Mouse (Mus musculus) kidney, embryonic 15.5 days (tissue): Measurements from ENCODE around the gene Eif2b4. TPM values are rescaled to one million over a fixed set of nuclear protein-coding genes. Genes with fewer than 3 reads are reported as not detected.
A peak's percentile ranks its signal among the peaks of the same experiment; 100 is the strongest.
"Not testable (repeated sequence)": the region's sequence is repeated elsewhere in the genome, so short reads cannot be mapped to it uniquely, and the experiment has no call there.

Experiments used
- ATAC-seq: fragments of 200-750 bp; cut with Nextera tagmentation; replicated peaks from 2 replicates; pipeline ENCODE4 v1.8.0; 2017; ENCODE audit warnings: moderate TSS enrichment; ENCODE audit not compliant: low FRiP score
- H3K27ac ChIP-seq: fragments of 300-500 bp; sonication (generic); 2 replicates; pipeline ENCODE4 v1.5.1; 2015; ENCODE audit warnings: mild to moderate bottlenecking, inconsistent platforms
- H3K27me3 ChIP-seq: fragments of 300-500 bp; sonication (generic); 2 replicates; pipeline ENCODE4 v1.6.1; 2015; ENCODE audit warnings: inconsistent platforms
- H3K36me3 ChIP-seq: fragments of 300-500 bp; sonication (generic); 2 replicates; pipeline ENCODE4 v1.6.1; 2015; ENCODE audit warnings: inconsistent platforms
- H3K4me1 ChIP-seq: fragments of 300-500 bp; sonication (generic); 2 replicates; pipeline ENCODE4 v1.6.1; 2015; ENCODE audit warnings: inconsistent platforms
- H3K4me2 ChIP-seq: fragments of 300-500 bp; sonication (generic); 2 replicates; pipeline ENCODE4 v1.6.1; 2015; ENCODE audit warnings: moderate library complexity, mild to moderate bottlenecking, inconsistent platforms
- H3K4me3 ChIP-seq: fragments of 300-500 bp; sonication (generic); replicated peaks from 2 replicates; pipeline ENCODE4 v1.5.1; 2015; ENCODE audit warnings: mild to moderate bottlenecking, inconsistent platforms
- H3K9ac ChIP-seq: fragments of 300-500 bp; sonication (generic); 2 replicates; pipeline ENCODE4 v1.6.1; 2015; ENCODE audit warnings: mild to moderate bottlenecking, inconsistent platforms
- H3K9me3 ChIP-seq: fragments of 300-500 bp; sonication (generic); replicated peaks from 2 replicates; pipeline ENCODE4 v1.6.1; 2016; ENCODE audit warnings: inconsistent platforms
- WGBS: fragments of 180-500 bp; shearing (Covaris S2); methylation state at CpG from one replicate; pipeline ENCODE4 v1.1.7; 2015; ENCODE audit warnings: mixed read lengths; 5-methylcytosine and 5-hydroxymethylcytosine counted together
- polyA plus RNA-seq: library from polyadenylated mRNA; unstranded; fragments of >200 nt; fragmentation: Nextera tagmentation; extraction: Ambion mirVana; gene quantifications from 2 replicates; pipeline ENCODE4 v1.2.1, GENCODE M21; 2015

Gene Eif2b4
- polyA plus RNA-seq, 1 experiment from 2014 or later = 64.9 TPM

DNA sequence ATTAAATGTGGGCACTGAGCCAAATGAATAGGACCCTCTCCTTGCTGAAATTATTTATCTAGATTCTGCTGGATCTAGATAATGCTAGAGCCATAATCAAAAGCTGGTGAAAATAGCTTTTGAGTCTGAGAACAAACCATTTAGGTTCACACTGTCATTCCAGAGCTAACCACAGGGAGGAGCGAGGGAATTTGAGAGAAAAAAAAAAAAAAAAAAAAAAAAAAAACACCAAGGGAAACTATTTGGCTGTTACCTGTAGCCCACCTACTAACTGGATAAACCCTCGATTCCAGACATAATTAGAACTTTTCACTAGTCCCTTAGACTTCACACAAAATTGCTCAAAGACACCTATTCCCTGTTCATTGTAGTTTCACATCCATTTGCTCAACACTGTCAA is 25.8 kb upstream of the Eif2b4 start:
- Histone ChIP-seq H3K4me2 (peak overlapping the region; percentile 84), H3K36me3 (no peaks in the 10 kb centered on the region), H3K4me3 (peak overlapping the region; percentile 99), H3K4me1 (peaks cover 17% of the 10 kb centered on the region), H3K9me3 (no peaks in the 10 kb centered on the region), H3K9ac (0 out of 2 replicates have a peak overlapping the region, but pooled peaks have one; percentile 31), H3K27ac (no peak overlapping the region), H3K27me3 (no peaks in the 10 kb centered on the region)
- 5% methylated on average over 2 of the region's 2 CpGs for WGBS
- no peak for ATAC-seq

DNA sequence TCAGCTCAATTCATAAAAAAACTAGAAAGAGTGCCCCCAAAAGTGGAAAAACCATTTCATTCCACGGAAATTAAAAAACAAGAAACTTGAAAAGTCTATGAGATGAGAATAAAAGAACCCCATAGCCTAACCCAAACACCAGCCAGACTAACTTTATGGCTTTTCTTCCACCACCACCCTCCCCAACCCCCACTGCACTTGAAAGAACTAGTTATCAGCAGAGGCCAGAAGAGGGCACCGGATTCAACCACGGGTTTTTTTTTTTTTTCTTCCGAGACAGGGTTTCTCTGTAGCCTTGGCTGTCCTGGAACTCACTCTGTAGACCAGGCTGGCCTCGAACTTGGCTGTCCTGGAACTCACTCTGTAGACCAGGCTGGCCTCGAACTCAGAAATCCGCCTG is 25.1 kb upstream of the Eif2b4 start:
- Histone ChIP-seq H3K4me3 (no peak overlapping the region), H3K27ac (no peak overlapping the region), H3K9me3 (no peaks in the 10 kb centered on the region), H3K4me1 (peaks cover 17% of the 10 kb centered on the region), H3K4me2 (no peak overlapping the region), H3K9ac (no peak overlapping the region), H3K27me3 (no peaks in the 10 kb centered on the region), H3K36me3 (no peaks in the 10 kb centered on the region)
- ATAC-seq = no peak
- 59% methylated on average over 7 of the region's 7 CpGs for WGBS

DNA sequence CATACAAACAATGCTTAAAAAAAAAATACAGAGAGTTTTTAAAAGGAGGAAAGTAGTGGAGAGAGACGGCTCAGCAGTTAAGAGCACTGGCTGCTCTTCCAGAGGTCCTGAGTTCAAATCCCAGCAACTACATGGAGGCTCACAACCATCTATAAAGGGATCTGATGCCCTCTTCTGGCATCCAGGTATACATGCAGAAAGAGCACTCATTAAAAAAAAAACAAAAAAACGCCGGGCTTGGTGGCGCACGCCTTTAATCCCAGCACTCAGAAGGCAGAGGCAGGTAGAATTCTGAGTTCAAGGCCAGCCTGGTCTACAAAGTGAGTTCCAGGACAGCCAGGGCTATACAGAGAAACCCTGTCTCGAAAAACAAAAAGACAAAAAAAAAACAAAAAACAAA is 23.3 kb upstream of the Eif2b4 start:
- not testable (repeated sequence) for H3K27ac ChIP-seq, H3K9me3 ChIP-seq, H3K4me3 ChIP-seq, H3K36me3 ChIP-seq, H3K4me2 ChIP-seq, H3K27me3 ChIP-seq, H3K9ac ChIP-seq, ATAC-seq
- 94% methylated on average over 6 of the region's 6 CpGs for WGBS
- peaks cover 16% of the 10 kb centered on the region for H3K4me1 ChIP-seq

DNA sequence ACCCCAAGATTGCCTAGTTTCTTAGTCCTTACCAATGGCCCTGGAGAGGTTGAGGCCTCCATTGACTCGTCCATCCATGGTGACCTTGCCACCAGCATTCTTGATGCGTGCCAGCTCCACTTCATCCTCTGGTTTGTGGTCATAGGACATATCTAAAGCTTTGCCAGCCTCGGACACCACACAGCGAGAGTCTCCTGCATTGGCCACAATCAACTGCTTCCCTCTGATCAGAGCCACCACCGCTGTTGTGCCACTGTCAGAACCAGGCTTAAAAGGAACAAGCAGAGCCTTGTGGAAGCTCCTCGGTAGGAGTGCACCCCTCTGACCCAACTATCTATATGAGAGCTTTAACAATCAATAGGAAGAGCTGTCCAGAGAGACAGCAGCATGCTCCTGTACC is 11.2 kb upstream of the Eif2b4 start:
- WGBS = 91% methylated on average over 6 of the region's 6 CpGs
- peaks cover 76% of the 10 kb centered on the region for H3K36me3 ChIP-seq
- ATAC-seq = no peak

DNA sequence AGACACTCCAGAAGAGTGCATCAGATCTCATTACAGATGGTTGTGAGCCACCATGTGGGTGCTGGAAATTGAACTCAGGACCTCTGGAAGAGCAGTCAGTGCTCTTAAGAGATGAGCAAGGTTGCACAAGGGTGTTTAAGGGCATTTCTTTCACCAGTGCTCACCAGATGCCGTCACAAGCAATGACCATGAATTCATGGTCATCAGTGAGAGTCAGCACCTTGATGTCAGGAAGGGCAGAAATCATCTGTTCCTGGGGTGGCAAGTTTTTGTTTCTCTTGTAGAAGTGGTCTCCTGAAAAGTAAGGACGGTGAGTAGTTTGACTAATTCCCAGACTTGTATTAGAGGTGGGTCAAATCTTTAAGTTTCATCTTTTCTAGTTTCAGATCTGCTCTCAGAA is 10.6 kb upstream of the Eif2b4 start:
- peaks cover 82% of the 10 kb centered on the region for H3K36me3 ChIP-seq

More for the DNA sequence above, 11.2 kb upstream of the Eif2b4 start:
- H3K9me3 ChIP-seq = peaks cover 4% of the 10 kb centered on the region
- H3K9ac ChIP-seq = no peak overlapping the region
- no peaks in the 10 kb centered on the region for H3K27me3 ChIP-seq
- no peak overlapping the region for H3K27ac ChIP-seq
- no peak overlapping the region for H3K4me2 ChIP-seq
- peaks cover 30% of the 10 kb centered on the region for H3K4me1 ChIP-seq
- H3K4me3 ChIP-seq = no peak overlapping the region

DNA sequence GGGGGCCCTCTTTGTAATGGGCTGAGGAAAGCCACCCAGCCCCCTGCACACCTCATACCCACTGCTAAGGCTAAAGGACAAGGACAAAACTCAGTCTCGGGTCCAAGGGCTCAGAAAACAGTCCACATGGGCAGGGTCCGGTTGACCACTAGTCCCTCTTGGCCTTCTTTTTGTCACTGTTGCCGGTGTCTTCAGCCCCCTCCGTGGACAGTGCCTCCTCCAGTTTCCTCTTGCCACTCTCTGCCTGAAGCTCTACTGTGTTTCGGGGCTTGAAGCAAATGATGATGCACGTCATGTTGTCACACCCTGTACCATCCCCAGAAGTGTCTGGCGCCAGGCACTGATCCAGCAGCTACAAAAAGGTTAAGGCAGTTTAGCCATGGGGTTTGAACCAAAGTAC is 9.7 kb upstream of the Eif2b4 start:
- whole genome bisulfite sequencing = 87% methylated on average over 7 of the region's 7 CpGs
- H3K4me2 ChIP-seq = peak overlapping the region; percentile 76

More for the DNA sequence above, 10.6 kb upstream of the Eif2b4 start:
- no peak overlapping the region for H3K4me3 ChIP-seq
- ATAC-seq = no peak
- no peak overlapping the region for H3K4me2 ChIP-seq
- H3K27me3 ChIP-seq = no peaks in the 10 kb centered on the region
- WGBS = 94% methylated on average over 2 of the region's 2 CpGs
- H3K9me3 ChIP-seq = peaks cover 4% of the 10 kb centered on the region
- no peak overlapping the region for H3K9ac ChIP-seq
- H3K4me1 ChIP-seq = peaks cover 33% of the 10 kb centered on the region
- no peak overlapping the region for H3K27ac ChIP-seq

DNA sequence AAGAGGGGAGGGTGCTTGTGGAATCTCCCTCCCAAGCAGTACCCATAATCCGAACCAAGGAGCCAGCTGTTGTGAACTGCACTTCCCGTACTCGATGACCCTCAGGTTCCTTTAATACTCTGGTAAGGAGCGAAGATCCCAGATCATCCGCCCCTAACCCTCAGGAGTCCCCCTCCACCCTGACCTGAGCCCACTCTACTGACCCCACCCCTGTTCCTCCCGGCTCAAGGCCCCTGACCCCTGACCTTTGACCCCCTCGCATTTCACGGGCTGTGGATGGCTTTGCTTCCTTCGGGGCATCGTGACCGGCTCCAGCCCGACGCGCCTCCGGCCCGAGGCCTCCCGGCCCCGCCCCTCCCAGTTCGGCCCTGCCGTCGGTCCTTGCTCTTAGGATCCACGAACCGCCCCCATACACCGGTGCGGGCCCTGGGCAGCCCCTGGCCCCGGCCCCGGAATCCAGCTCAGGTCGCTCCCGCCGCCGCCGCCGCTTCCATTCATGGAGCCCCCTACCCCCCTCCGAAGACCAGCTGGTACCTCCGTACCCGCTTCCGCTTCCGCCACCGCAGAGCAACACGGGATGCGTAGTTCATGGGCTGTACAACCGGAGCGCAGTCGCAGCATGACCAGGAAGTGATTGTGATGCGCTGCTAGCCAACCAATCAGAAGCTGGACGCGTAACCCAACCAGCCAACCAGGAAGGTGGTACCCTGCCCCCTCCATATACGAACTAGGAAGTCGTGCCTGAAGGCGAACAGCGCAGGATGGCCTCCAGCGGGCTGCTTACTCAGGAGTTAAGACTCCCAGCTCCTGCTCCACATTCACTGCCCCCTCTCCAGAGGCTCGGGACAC is 8.7 kb upstream of the Eif2b4 start, which contains the start of gene Zfp513:
TSS of gene Zfp513 (minus strand) at position 562 of the 849 bp plus-strand sequence.
- WGBS = under 1% methylated on average over 53 of the region's 53 CpGs
- ATAC-seq = peak; percentile 96
- Histone ChIP-seq H3K27me3 (no peaks in the 10 kb centered on the region), H3K4me2 (peak within 1 kb of the TSS; percentile 76), H3K4me3 (peak within 1 kb of the TSS; percentile 94), H3K27ac (peak within 1 kb of the TSS; percentile 91), H3K9ac (peak within 1 kb of the TSS; percentile 85), H3K36me3 (peaks cover 82% of the 10 kb centered on the region), H3K4me1 (peaks cover 33% of the 10 kb centered on the region), H3K9me3 (peaks cover 4% of the 10 kb centered on the region)

More for the DNA sequence above, 9.7 kb upstream of the Eif2b4 start:
- no peak; the same call in 1 of the 2 replicates for ATAC-seq
- no peaks in the 10 kb centered on the region for H3K27me3 ChIP-seq
- H3K27ac ChIP-seq = peak overlapping the region; percentile 91
- H3K9me3 ChIP-seq = peaks cover 4% of the 10 kb centered on the region
- peaks cover 82% of the 10 kb centered on the region for H3K36me3 ChIP-seq
- H3K4me1 ChIP-seq = peaks cover 33% of the 10 kb centered on the region
- peak overlapping the region; percentile 94 for H3K4me3 ChIP-seq
- 0 out of 2 replicates have a peak overlapping the region, but pooled peaks have one; percentile 85 for H3K9ac ChIP-seq

DNA sequence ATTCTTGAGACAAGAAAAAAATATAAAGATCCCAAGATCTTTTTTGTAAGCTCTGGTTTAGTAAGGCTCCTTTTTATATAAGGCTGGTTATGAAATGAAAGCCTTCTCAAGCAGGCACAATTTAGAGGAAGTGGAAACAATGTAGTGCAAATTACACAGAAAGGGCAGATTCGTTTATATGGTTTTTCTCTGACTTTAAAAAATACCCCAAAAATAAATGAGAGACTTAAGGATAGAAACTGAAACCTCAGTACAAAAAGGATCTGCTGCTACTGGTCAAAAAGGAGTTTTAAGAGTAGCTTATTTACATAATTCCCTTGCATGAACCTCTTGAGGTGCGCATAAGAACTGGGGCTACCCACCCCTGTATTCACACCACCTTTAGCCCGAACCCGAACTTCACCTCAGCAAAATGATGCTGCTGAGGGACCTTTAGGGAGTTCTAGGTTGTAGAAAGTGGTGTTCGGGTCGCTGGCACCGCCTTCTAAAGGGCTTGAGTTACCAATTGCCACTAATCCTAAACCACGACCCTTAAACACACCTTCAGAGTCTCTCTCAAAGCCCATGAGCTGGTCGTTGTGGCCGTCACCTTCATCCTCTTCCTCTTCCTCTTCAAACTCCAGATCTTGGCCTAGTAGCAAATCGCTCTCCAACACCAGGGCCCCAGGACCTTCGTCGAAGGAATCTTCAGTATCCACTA is 8.0 kb upstream of the Eif2b4 start:
- Histone ChIP-seq H3K4me1 (peaks cover 33% of the 10 kb centered on the region), H3K4me3 (peak overlapping the region; percentile 94), H3K27ac (peak overlapping the region; percentile 84), H3K36me3 (peaks cover 83% of the 10 kb centered on the region), H3K9ac (peak overlapping the region; percentile 85), H3K27me3 (no peaks in the 10 kb centered on the region), H3K9me3 (peaks cover 4% of the 10 kb centered on the region), H3K4me2 (peak overlapping the region; percentile 76)
- 11% methylated on average over 13 of the region's 13 CpGs for WGBS
- ATAC-seq = no peak

DNA sequence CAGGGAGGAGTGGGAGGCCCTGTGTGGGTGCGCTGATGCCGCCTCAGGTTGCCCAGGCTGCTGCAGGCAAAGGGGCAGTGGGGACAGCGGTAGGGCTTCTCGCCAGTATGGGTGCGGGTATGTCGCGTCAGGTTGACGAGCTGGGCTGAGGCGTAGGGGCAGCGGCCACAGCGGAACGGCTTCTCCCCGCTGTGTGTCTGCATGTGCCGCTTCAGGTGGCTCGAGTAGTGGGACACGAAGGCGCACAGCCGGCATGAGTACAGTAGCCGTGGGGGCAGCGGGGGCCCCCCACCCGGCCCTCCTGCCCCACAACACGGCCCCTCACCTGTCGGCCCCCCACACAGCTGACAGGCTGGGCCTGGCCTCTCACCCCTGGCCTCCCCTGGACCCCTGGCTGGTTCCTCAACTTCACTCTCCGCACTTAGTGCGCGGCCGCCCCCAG is 7.1 kb upstream of the Eif2b4 start:
- WGBS = 84% methylated on average over 27 of the region's 27 CpGs
- Histone ChIP-seq H3K9me3 (peaks cover 4% of the 10 kb centered on the region), H3K4me3 (peak overlapping the region; percentile 94), H3K36me3 (peaks cover 83% of the 10 kb centered on the region), H3K27me3 (no peaks in the 10 kb centered on the region), H3K4me1 (peaks cover 33% of the 10 kb centered on the region), H3K9ac (no peak overlapping the region), H3K27ac (peak overlapping the region; percentile 51), H3K4me2 (peak overlapping the region; percentile 76)
- 0 out of 2 replicates have a peak, but pooled peaks have one; percentile 9 for ATAC-seq

DNA sequence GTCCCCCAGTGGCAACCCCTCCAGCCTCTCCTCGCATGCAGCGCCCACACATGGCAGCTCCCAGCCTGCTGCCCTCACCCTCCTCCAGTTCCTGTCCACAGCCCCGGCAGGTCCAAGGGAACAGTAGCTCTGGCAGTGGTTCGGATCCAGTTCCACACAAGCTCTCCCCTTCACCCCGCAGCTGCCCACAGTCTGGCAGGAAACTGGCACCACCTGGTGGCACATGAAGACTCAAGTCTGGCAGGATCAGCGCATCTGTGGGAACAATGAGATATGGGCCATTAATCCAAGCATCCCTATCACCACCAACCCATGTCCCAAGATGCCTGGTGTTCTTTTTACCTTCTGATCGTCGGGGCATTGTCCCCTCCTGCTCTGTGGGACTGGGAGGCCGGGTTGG is 6.7 kb upstream of the Eif2b4 start:
- peaks cover 33% of the 10 kb centered on the region for H3K4me1 ChIP-seq
- peak overlapping the region; percentile 51 for H3K27ac ChIP-seq
- H3K4me2 ChIP-seq = peak overlapping the region; percentile 76; the same call in 1 of the 2 replicates
- peaks cover 83% of the 10 kb centered on the region for H3K36me3 ChIP-seq
- H3K4me3 ChIP-seq = peak overlapping the region; percentile 5; the same call in 1 of the 2 replicates
- WGBS = 68% methylated on average over 9 of the region's 9 CpGs
- H3K9me3 ChIP-seq = peaks cover 4% of the 10 kb centered on the region
- no peaks in the 10 kb centered on the region for H3K27me3 ChIP-seq
- ATAC-seq = no peak
- no peak overlapping the region for H3K9ac ChIP-seq

DNA sequence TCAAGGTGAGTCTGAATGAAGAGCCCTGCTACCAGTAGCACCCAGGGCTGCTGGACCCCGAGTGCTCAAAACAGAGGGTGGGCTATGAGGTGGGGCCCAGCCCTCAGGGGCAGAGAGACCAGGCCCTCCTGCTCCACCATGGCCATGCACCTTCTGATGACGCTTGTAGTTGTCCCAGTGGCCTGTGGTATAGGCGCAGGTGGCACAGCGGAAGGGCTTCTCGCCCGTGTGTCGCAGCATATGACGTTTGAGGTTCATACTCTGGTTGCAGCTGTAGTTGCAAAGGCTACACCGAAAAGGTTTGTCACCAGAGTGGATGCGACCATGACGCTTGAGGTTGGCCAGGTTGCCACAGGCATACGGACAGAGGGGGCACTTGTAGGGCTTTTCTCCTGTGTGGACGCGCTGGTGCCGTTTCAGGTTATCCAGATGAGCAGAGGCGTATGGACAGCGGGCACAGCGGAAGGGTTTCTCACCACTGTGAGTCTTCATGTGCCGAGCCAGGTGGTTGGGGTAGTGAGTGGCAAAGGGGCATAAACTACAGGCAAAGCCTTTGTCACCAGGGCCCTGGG is 6.2 kb upstream of the Eif2b4 start:
- peaks cover 37% of the 10 kb centered on the region for H3K4me1 ChIP-seq
- H3K27ac ChIP-seq = peak overlapping the region; percentile 51; the same call in 1 of the 2 replicates
- H3K9me3 ChIP-seq = peaks cover 4% of the 10 kb centered on the region
- H3K4me3 ChIP-seq = no peak overlapping the region
- WGBS = 92% methylated on average over 19 of the region's 19 CpGs
- H3K36me3 ChIP-seq = peaks cover 83% of the 10 kb centered on the region
- no peak for ATAC-seq
- no peak overlapping the region for H3K9ac ChIP-seq
- H3K4me2 ChIP-seq = no peak overlapping the region
- H3K27me3 ChIP-seq = no peaks in the 10 kb centered on the region
